Mouse (Mus musculus) hindbrain, embryonic 10.5 days (tissue): ENCODE measurements at regions not wholly inside any gene's neighbourhood (a gene's known extent, or its start where the extent isn't known, plus 50 kb on each side); places are given as distances from the start of the nearest gene placed in this dataset.
A peak's percentile ranks its signal among the peaks of the same experiment; 100 is the strongest.

Experiments used
- DNase-seq: peaks from one replicate; pipeline ENCODE4 v3.0.0-alpha.2; 2017; ENCODE audit warnings: low spot score
- H3K27ac ChIP-seq: fragments of 300-500 bp; sonication (generic); 2 replicates; pipeline ENCODE4 v1.5.1; 2016; ENCODE audit warnings: mild to moderate bottlenecking, moderate library complexity
- H3K27me3 ChIP-seq: fragments of 300-500 bp; sonication (generic); 2 replicates; pipeline ENCODE4 v1.6.1; 2016; ENCODE audit warnings: mild to moderate bottlenecking; ENCODE audit not compliant: poor library complexity, insufficient read depth, severe bottlenecking
- H3K36me3 ChIP-seq: fragments of 300-500 bp; sonication (generic); 2 replicates; pipeline ENCODE4 v1.6.1; 2016; ENCODE audit warnings: mild to moderate bottlenecking, moderate library complexity
- H3K4me1 ChIP-seq: fragments of 300-500 bp; sonication (generic); replicated peaks from 2 replicates; pipeline ENCODE4 v1.6.1; 2016; ENCODE audit warnings: mild to moderate bottlenecking
- H3K4me3 ChIP-seq: fragments of 300-500 bp; sonication (generic); 2 replicates; pipeline ENCODE4 v1.5.1; 2016; ENCODE audit warnings: mild to moderate bottlenecking, moderate library complexity
- H3K9me3 ChIP-seq: fragments of 300-500 bp; sonication (generic); 2 replicates; pipeline ENCODE4 v1.6.1; 2016; ENCODE audit warnings: mild to moderate bottlenecking, moderate library complexity
- WGBS: fragments of 180-500 bp; shearing (Covaris S2); methylation state at CpG from one replicate; pipeline ENCODE4 v1.1.7; 2016; 5-methylcytosine and 5-hydroxymethylcytosine counted together

DNA sequence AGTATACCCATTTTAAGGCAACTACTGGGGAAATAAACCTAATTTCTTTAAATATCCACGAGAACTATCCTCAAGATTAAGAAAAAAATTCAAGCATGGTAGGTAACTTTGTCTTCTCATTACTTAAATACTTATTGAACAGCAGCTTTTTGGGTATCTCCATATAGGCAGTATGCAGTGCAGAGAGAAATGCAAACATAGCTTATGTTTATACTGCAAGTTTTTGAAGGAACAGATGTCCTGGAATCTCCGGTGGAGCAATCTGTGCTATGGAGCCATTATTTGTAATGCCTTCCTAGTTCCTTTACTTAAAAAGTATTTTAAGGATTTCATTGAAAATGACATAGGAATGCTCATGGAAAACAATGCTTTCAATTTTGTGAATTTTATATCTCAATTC lies 91.7 kb upstream of the Adgrb3 start:
- H3K4me1 ChIP-seq: no peaks in the 10 kb centered on the region

DNA sequence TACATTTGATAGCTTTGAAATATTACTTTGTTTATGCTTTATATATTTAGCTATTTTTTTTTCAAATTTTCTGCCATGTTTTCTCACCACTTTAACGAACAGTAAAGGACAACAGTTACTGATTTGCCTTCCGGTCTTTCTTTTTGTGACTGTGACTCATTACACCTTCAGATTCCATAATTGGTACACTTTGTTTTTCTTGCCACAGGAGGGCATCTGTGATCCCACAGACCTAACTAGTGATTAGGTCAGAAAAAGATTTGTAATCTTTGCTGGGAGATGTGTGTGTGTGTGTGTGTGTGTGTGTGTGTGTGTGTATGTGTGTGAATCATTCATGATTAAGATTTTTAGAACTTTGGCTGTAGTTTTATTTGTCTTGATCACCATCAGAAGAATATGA lies 64.7 kb upstream of the Adgrb3 start:
- DNase-seq: no peak
- Histone ChIP-seq H3K27ac (no peak overlapping the region), H3K9me3 (no peaks in the 10 kb centered on the region), H3K36me3 (no peaks in the 10 kb centered on the region), H3K4me3 (no peak overlapping the region), H3K4me1 (0 out of 2 replicates have a peak, but pooled peaks cover 4% of the 10 kb centered on the region), H3K27me3 (no peaks in the 10 kb centered on the region)
- 86% methylated on average over 2 of the region's 2 CpGs for WGBS

More for the DNA sequence above, 91.7 kb upstream of the Adgrb3 start:
- Histone ChIP-seq H3K27me3 (no peaks in the 10 kb centered on the region), H3K36me3 (no peaks in the 10 kb centered on the region), H3K9me3 (no peaks in the 10 kb centered on the region), H3K27ac (no peak overlapping the region), H3K4me3 (no peak overlapping the region)
- no peak for DNase-seq
- 85% methylated on average over 2 of the region's 2 CpGs for WGBS

GRCm38 (mm10) chr1:25892970-25893369 lies 63.5 kb upstream of the Adgrb3 start:
- Histone ChIP-seq H3K27ac (peak overlapping the region; percentile 72; the same call in 1 of the 2 replicates), H3K9me3 (no peaks in the 10 kb centered on the region), H3K4me3 (no peak overlapping the region), H3K36me3 (no peaks in the 10 kb centered on the region), H3K4me1 (0 out of 2 replicates have a peak, but pooled peaks cover 4% of the 10 kb centered on the region), H3K27me3 (no peaks in the 10 kb centered on the region)
- no peak for DNase-seq
- 79% methylated on average over 4 of the region's 4 CpGs for WGBS

DNA sequence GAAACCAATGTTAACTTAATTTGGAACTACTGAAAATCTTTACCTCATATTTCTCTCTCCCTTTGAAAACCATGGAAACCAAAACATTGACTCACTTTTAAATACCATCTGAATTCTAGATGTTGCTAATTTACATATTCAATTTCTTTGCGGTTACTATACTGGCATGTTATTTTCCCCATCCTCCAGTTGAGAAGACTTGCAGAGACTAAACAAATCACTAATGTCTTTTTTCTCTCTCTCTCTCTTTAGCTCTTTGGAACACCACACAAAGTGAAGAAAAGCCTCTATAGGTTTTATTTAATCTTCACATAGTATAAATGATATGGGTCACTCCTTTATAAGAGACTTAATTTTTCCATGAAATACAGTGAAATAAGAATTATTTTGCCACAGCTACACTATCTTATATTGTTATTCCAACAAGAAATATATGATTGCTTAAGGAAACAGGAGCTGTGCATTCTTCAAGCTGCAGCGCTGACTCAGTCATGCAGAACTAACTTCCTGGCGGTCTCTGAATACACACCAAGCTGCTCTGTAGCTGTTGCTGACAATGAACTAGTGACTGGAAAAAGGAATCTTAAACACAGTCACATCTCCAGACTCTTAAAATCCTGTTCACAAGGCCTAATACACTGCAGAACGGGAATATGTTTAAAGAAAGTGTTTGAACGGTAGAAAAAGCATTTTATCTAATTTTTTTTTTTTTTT lies 62.7 kb upstream of the Adgrb3 start:
- Histone ChIP-seq H3K27me3 (no peaks in the 10 kb centered on the region), H3K4me3 (no peak overlapping the region), H3K4me1 (0 out of 2 replicates have a peak, but pooled peaks cover 4% of the 10 kb centered on the region), H3K9me3 (no peaks in the 10 kb centered on the region), H3K27ac (peak overlapping the region; percentile 72; the same call in 1 of the 2 replicates), H3K36me3 (no peaks in the 10 kb centered on the region)
- 48% methylated on average over 5 of the region's 5 CpGs for WGBS
- DNase-seq: peak; percentile 39

DNA sequence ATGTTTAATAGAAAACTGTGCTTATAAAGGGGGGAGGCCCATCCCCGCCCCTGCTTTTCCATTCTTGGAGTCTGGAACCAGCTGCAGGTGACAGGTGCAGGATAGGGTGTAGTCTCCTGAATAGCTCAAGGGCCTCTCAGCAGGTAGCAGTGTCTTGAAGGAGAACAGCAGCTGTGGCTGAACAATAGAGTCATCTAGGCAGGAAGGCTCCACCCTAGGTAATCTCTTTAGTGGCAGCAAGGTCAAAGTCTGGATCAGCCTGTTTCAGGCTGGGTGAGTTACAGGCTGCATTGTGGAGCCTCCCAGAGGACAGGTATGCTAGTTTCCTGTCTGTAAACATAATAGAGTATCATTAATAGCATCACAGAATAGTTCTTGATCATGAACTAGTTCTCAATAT lies 58.5 kb upstream of the Adgrb3 start:
- DNase-seq: no peak
- WGBS: 88% methylated on average over 1 of the region's 1 CpGs
- Histone ChIP-seq H3K4me3 (no peak overlapping the region), H3K4me1 (0 out of 2 replicates have a peak, but pooled peaks cover 3% of the 10 kb centered on the region), H3K36me3 (no peaks in the 10 kb centered on the region), H3K27me3 (no peaks in the 10 kb centered on the region), H3K27ac (no peak overlapping the region), H3K9me3 (no peaks in the 10 kb centered on the region)

- no peak for DNase-seq
- Histone ChIP-seq H3K36me3 (no peaks in the 10 kb centered on the region), H3K4me3 (no peak overlapping the region), H3K27me3 (no peaks in the 10 kb centered on the region), H3K27ac (no peak overlapping the region), H3K4me1 (no peaks in the 10 kb centered on the region), H3K9me3 (no peaks in the 10 kb centered on the region)
- WGBS: 66% methylated on average over 4 of the region's 4 CpGs
Measured at GRCm38 (mm10) chr1:25885049-25885448, 55.5 kb upstream of the Adgrb3 start.
